Mouse (Mus musculus): ENCODE measurements around the gene Carhsp1. TPM values are rescaled to one million over a fixed set of nuclear protein-coding genes. Genes with fewer than 3 reads are reported as not detected.
A peak's percentile ranks its signal among the peaks of the same experiment; 100 is the strongest.

Carhsp1 gene
- polyA plus RNA-seq, 1 experiment from 2014 or later, result 117 TPM

DNA sequence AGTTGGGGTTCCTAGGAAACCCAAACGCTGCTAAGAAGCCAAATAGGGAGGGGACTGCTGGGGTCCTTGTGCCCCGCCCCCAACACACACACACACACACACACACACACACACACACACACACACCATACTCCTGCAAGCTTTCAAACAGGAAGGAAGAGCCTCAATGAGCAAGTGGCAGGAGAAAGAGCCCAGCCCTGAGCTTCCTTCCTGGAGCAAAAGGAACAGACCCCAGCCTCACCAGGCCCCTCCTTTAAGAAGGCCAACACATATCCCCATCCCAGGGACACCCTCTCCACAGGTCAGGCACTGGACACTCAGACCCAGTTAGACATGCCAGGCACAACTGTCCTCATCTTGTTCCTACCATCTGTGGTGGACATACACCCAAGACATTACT is 8.9 kb downstream of the Carhsp1 start:
- peaks cover 5% of the 10 kb centered on the region for H3K4me1 ChIP-seq
- no peak overlapping the region for H3K27ac ChIP-seq
- H3K36me3 ChIP-seq, result peaks cover 58% of the 10 kb centered on the region
- no peak for ATAC-seq (ENCODE audit: insufficient number of reproducible peaks, insufficient read depth, low FRiP score, low TSS enrichment)
- H3K9me3 ChIP-seq, result no peaks in the 10 kb centered on the region
- H3K4me2 ChIP-seq (replicated peaks), result no peak overlapping the region
- no peaks in the 10 kb centered on the region for H3K27me3 ChIP-seq
- WGBS, result 95% methylated on average over 2 of the region's 2 CpGs
- no peak overlapping the region for H3K9ac ChIP-seq
- H3K4me3 ChIP-seq, result no peak overlapping the region

GRCm38 (mm10) chr16:8658764-8659163 is 13.2 kb downstream of the Carhsp1 start:
- H3K4me1 ChIP-seq, result no peaks in the 10 kb centered on the region
- no peak overlapping the region for H3K4me3 ChIP-seq
- peaks cover 77% of the 10 kb centered on the region for H3K36me3 ChIP-seq
- H3K4me2 ChIP-seq (replicated peaks), result no peak overlapping the region
- ATAC-seq (ENCODE audit: insufficient number of reproducible peaks, insufficient read depth, low FRiP score, low TSS enrichment), result no peak
- H3K27ac ChIP-seq, result no peak overlapping the region
- no peak overlapping the region for H3K9ac ChIP-seq
- WGBS, result 92% methylated on average over 4 of the region's 4 CpGs
- no peaks in the 10 kb centered on the region for H3K9me3 ChIP-seq
- H3K27me3 ChIP-seq, result no peaks in the 10 kb centered on the region

GRCm38 (mm10) chr16:8658349-8658748 is 13.6 kb downstream of the Carhsp1 start:
- H3K36me3 ChIP-seq, result peaks cover 77% of the 10 kb centered on the region
- WGBS, result 75% methylated on average over 4 of the region's 4 CpGs

DNA sequence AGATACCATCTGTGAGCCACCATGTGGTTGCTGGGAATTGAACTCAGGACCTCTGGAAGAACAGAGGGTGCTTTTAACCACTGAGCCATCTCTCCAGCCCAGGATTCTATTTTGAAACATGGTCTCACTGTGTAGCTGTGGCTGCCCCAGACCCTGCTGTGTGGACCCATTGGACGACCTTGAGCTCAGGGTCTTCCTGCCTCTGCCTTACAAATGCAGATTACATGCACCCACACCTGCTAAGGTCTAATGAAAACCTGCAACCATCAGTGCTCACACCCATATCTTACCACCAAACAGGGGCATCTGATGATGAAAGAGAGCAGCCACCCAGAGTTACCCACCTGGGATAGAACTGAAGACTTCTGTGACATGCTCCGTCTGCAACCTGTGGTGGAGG is 15.7 kb downstream of the Carhsp1 start:
- 86% methylated on average over 2 of the region's 2 CpGs for WGBS
- Histone ChIP-seq H3K4me1 (no peaks in the 10 kb centered on the region), H3K36me3 (peaks cover 75% of the 10 kb centered on the region), H3K4me2 (replicated peaks) (no peak overlapping the region), H3K9ac (no peak overlapping the region), H3K9me3 (no peaks in the 10 kb centered on the region), H3K27ac (no peak overlapping the region), H3K4me3 (no peak overlapping the region), H3K27me3 (no peaks in the 10 kb centered on the region)
- no peak for ATAC-seq (ENCODE audit: insufficient number of reproducible peaks, insufficient read depth, low FRiP score, low TSS enrichment)

More at GRCm38 (mm10) chr16:8658349-8658748, 13.6 kb downstream of the Carhsp1 start:
- Histone ChIP-seq H3K4me3 (no peak overlapping the region), H3K4me2 (replicated peaks) (no peak overlapping the region), H3K27me3 (no peaks in the 10 kb centered on the region), H3K9ac (no peak overlapping the region), H3K4me1 (no peaks in the 10 kb centered on the region), H3K27ac (no peak overlapping the region), H3K9me3 (no peaks in the 10 kb centered on the region)
- ATAC-seq (ENCODE audit: insufficient number of reproducible peaks, insufficient read depth, low FRiP score, low TSS enrichment), result 0 out of 2 replicates have a peak, but pooled peaks have one; percentile 36

DNA sequence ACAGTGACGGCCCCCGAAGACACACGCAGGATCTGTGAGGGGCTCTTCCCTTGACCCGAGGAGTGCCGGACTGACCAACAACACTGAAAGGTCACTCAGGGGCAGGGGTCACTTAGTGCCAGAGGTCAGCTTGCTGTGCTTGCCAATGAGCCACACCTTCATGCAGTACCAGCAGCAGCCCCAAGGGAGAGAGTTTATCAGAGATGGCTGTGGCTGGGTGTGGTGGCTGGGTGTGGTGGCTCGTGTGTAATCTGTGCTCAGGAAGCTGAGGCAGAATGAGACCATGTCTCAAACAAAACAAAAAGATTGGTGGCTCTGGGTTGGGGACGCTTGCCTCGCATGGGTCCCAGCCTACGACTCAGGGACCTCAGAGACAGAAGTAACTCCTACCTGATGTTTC is 16.4 kb downstream of the Carhsp1 start:
- no peaks in the 10 kb centered on the region for H3K4me1 ChIP-seq
- no peak overlapping the region for H3K27ac ChIP-seq
- ATAC-seq (ENCODE audit: insufficient number of reproducible peaks, insufficient read depth, low FRiP score, low TSS enrichment), result no peak
- no peak overlapping the region for H3K9ac ChIP-seq
- WGBS, result 78% methylated on average over 9 of the region's 9 CpGs
- H3K4me3 ChIP-seq, result no peak overlapping the region
- H3K27me3 ChIP-seq, result no peaks in the 10 kb centered on the region
- H3K36me3 ChIP-seq, result peaks cover 78% of the 10 kb centered on the region
- H3K9me3 ChIP-seq, result no peaks in the 10 kb centered on the region
- no peak overlapping the region for H3K4me2 ChIP-seq (replicated peaks)

- H3K9me3 ChIP-seq, result no peaks in the 10 kb centered on the region
- H3K27ac ChIP-seq, result no peak overlapping the region
- no peak overlapping the region for H3K4me2 ChIP-seq (replicated peaks)
- H3K9ac ChIP-seq, result no peak overlapping the region
- no peak overlapping the region for H3K4me3 ChIP-seq
- H3K27me3 ChIP-seq, result no peaks in the 10 kb centered on the region
- peaks cover 76% of the 10 kb centered on the region for H3K36me3 ChIP-seq
- no peaks in the 10 kb centered on the region for H3K4me1 ChIP-seq
- ATAC-seq (ENCODE audit: insufficient number of reproducible peaks, insufficient read depth, low FRiP score, low TSS enrichment), result no peak
- 86% methylated on average over 6 of the region's 6 CpGs for WGBS
These were observed 16.8 kb downstream of the Carhsp1 start for GRCm38 (mm10) chr16:8655108-8655507.

DNA sequence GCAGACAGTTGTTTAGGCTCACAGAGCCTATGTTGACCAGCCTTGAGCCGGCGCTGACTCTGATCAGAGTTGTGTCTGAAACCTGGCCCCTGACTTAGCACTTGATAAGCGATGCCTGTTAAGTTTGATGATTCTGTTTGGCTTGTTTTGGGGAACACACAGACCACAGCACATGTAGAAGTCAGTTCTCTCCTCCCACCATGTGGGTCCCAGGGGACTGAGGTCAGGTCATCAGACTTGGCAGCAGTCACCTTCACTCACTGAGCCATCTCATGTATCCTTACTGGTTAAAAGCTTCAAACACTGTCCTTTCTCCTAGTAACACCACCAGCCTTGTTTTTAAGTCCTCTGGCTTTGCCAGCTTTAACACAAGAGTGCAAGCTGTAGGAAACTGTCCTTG is 21.9 kb downstream of the Carhsp1 start:
- WGBS, result 87% methylated on average over 3 of the region's 3 CpGs
- ATAC-seq (ENCODE audit: insufficient number of reproducible peaks, insufficient read depth, low FRiP score, low TSS enrichment), result no peak
- Histone ChIP-seq H3K27ac (no peak overlapping the region), H3K4me2 (replicated peaks) (no peak overlapping the region), H3K27me3 (no peaks in the 10 kb centered on the region), H3K36me3 (peaks cover 89% of the 10 kb centered on the region), H3K9me3 (no peaks in the 10 kb centered on the region), H3K4me3 (no peak overlapping the region), H3K9ac (no peak overlapping the region), H3K4me1 (no peaks in the 10 kb centered on the region)

- peaks cover 76% of the 10 kb centered on the region for H3K36me3 ChIP-seq
- H3K4me1 ChIP-seq, result no peaks in the 10 kb centered on the region
- WGBS, result 76% methylated on average over 6 of the region's 6 CpGs
- no peaks in the 10 kb centered on the region for H3K27me3 ChIP-seq
- H3K4me2 ChIP-seq (replicated peaks), result no peak overlapping the region
- H3K27ac ChIP-seq, result no peak overlapping the region
- no peak overlapping the region for H3K9ac ChIP-seq
- H3K9me3 ChIP-seq, result no peaks in the 10 kb centered on the region
- no peak overlapping the region for H3K4me3 ChIP-seq
- ATAC-seq (ENCODE audit: insufficient number of reproducible peaks, insufficient read depth, low FRiP score, low TSS enrichment), result no peak
These were observed 26.4 kb downstream of the Carhsp1 start for GRCm38 (mm10) chr16:8645546-8645945.

GRCm38 (mm10) chr16:8643855-8644254 is 28.1 kb downstream of the Carhsp1 start:
- WGBS, result 70% methylated on average over 2 of the region's 2 CpGs
- Histone ChIP-seq H3K4me1 (no peaks in the 10 kb centered on the region), H3K4me2 (replicated peaks) (no peak overlapping the region), H3K27me3 (no peaks in the 10 kb centered on the region), H3K36me3 (peaks cover 60% of the 10 kb centered on the region), H3K27ac (no peak overlapping the region), H3K9me3 (no peaks in the 10 kb centered on the region), H3K4me3 (no peak overlapping the region), H3K9ac (no peak overlapping the region)
- ATAC-seq (ENCODE audit: insufficient number of reproducible peaks, insufficient read depth, low FRiP score, low TSS enrichment), result peak; percentile 41; the same call in 1 of the 2 replicates

DNA sequence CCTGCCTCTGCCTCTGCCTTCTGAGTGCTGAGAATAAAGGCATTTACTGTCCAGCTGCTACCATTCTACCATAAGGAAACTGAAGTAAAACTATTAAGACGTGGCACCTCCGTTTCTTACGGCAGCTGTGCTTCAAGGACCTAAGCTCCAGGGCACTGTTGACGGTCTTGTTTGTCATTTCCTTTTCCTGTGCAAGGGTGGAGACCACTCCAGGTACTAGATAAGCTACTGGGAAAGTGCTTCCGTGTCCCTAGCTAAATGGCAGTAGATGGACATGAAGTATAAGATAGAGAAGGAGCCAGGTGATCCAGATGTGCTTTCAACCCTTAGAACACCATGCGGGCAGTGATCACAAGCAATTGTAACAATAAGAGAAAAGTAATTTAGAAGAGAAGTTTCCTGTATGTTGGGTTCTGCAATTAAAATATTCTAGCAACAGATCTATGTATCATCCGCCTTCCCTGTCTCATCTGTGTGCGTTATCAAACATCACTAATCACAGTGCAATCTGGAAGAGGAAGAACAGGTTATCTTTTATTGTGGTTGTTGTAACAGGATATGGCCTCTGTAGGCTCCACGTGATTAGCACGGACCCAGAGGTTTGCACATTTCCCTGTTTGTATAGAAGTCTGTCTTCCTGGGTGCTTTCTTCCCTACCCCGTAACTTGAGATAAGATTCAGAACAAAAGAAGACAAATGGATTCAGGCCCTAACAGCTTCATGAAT is 32.3 kb downstream of the Carhsp1 start:
- no peak overlapping the region for H3K27ac ChIP-seq
- H3K9me3 ChIP-seq, result no peaks in the 10 kb centered on the region
- peaks cover 33% of the 10 kb centered on the region for H3K36me3 ChIP-seq
- peaks cover 15% of the 10 kb centered on the region for H3K4me1 ChIP-seq
- no peak overlapping the region for H3K4me3 ChIP-seq
- no peaks in the 10 kb centered on the region for H3K27me3 ChIP-seq
- H3K4me2 ChIP-seq (replicated peaks), result no peak overlapping the region
- no peak for ATAC-seq (ENCODE audit: insufficient number of reproducible peaks, insufficient read depth, low FRiP score, low TSS enrichment)
- no peak overlapping the region for H3K9ac ChIP-seq
- 92% methylated on average over 11 of the region's 11 CpGs for WGBS

GRCm38 (mm10) chr16:8638131-8638530 is 33.8 kb downstream of the Carhsp1 start:
- Histone ChIP-seq H3K9ac (peak overlapping the region; percentile 78), H3K9me3 (no peaks in the 10 kb centered on the region), H3K4me3 (peak overlapping the region; percentile 78), H3K36me3 (peaks cover 20% of the 10 kb centered on the region), H3K4me2 (replicated peaks) (peak overlapping the region; percentile 86), H3K27ac (peak overlapping the region; percentile 84; the same call in 1 of the 2 replicates), H3K4me1 (peaks cover 15% of the 10 kb centered on the region), H3K27me3 (no peaks in the 10 kb centered on the region)
- 43% methylated on average over 7 of the region's 7 CpGs for WGBS
- ATAC-seq (ENCODE audit: insufficient number of reproducible peaks, insufficient read depth, low FRiP score, low TSS enrichment), result no peak

GRCm38 (mm10) chr16:8637217-8638051 is 34.5 kb downstream of the Carhsp1 start, which contains the start of the genes Pmm2 and Tmem186:
Gene Pmm2, plus strand, starts transcription at chr16:8637674.
Gene Tmem186, minus strand, starts transcription at chr16:8637712.
- peak within 1 kb of the TSS; percentile 86 for H3K4me2 ChIP-seq (replicated peaks)

More at GRCm38 (mm10) chr16:8637217-8638051, 34.5 kb downstream of the Carhsp1 start, which contains the start of the genes Pmm2 and Tmem186:
- Histone ChIP-seq H3K27ac (peak within 1 kb of the TSS; percentile 84), H3K9me3 (no peaks in the 10 kb centered on the region), H3K4me3 (peak within 1 kb of the TSS; percentile 78), H3K9ac (peak within 1 kb of the TSS; percentile 78), H3K36me3 (peaks cover 19% of the 10 kb centered on the region), H3K27me3 (no peaks in the 10 kb centered on the region), H3K4me1 (peaks cover 15% of the 10 kb centered on the region)
- peak; percentile 83 for ATAC-seq (ENCODE audit: insufficient number of reproducible peaks, insufficient read depth, low FRiP score, low TSS enrichment)
- under 1% methylated on average over 59 of the region's 59 CpGs for WGBS

Measured in embryonic facial prominence, embryonic 12.5 days (tissue).